Mouse (Mus musculus): ENCODE results near the gene Myoz1. TPM values are rescaled to one million over a fixed set of nuclear protein-coding genes. Genes with fewer than 3 reads are reported as not detected.

The Myoz1 gene
- total and polyA plus RNA-seq, 2 experiments = 0.46 TPM; not detected in 1

- H3K4me1 ChIP-seq (ENCODE audit: control insufficient read depth, insufficient read depth, low read length) = peaks cover 4% of the 10 kb centered on the region; the same call in 1 of the 2 replicates
- no peaks in the 10 kb centered on the region for H3K36me3 ChIP-seq (ENCODE audit: control insufficient read depth, insufficient read depth, low read length)
- no peak overlapping the region for H3K9ac ChIP-seq (ENCODE audit: low read depth, low read length)
- TF ChIP-seq POLR2A (IDR thresholded peaks at IDR 0.05; ENCODE audit: extremely low read depth, insufficient read depth, low read length) (no peak), CTCF (IDR thresholded peaks at IDR 0.05; ENCODE audit: low read depth, low read length) (no peak)
- DNase-seq (ENCODE audit: extremely low read depth, low read depth, low spot score) = no peak
- H3K4me3 ChIP-seq (ENCODE audit: insufficient read depth, low read depth, low read length) = no peak overlapping the region
- no peak overlapping the region for H3K27ac ChIP-seq (replicated peaks; ENCODE audit: insufficient read depth, low read depth, low read length)
- no peaks in the 10 kb centered on the region for H3K27me3 ChIP-seq (ENCODE audit: control insufficient read depth, insufficient read depth, low read length)
- WGBS = 92% methylated on average over 4 of the region's 4 CpGs
- no peaks in the 10 kb centered on the region; the same call in 1 of the 2 replicates for H3K79me2 ChIP-seq (ENCODE audit: control insufficient read depth, insufficient read depth, low read length)
Observed at GRCm38 (mm10) chr14:20610146-20610545, 46.2 kb downstream of the Myoz1 start.

GRCm38 (mm10) chr14:20609519-20609918 lies 46.8 kb downstream of the Myoz1 start:
- Histone ChIP-seq H3K79me2 (ENCODE audit: control insufficient read depth, insufficient read depth, low read length) (no peaks in the 10 kb centered on the region; the same call in 1 of the 2 replicates), H3K4me3 (ENCODE audit: insufficient read depth, low read depth, low read length) (no peak overlapping the region), H3K4me1 (ENCODE audit: control insufficient read depth, insufficient read depth, low read length) (peaks cover 4% of the 10 kb centered on the region; the same call in 1 of the 2 replicates), H3K27me3 (ENCODE audit: control insufficient read depth, insufficient read depth, low read length) (no peaks in the 10 kb centered on the region), H3K36me3 (ENCODE audit: control insufficient read depth, insufficient read depth, low read length) (no peaks in the 10 kb centered on the region), H3K9ac (ENCODE audit: low read depth, low read length) (no peak overlapping the region), H3K27ac (replicated peaks; ENCODE audit: insufficient read depth, low read depth, low read length) (no peak overlapping the region)
- DNase-seq (ENCODE audit: extremely low read depth, low read depth, low spot score) = no peak
- WGBS = 73% methylated on average over 3 of the region's 3 CpGs
- TF ChIP-seq POLR2A (IDR thresholded peaks at IDR 0.05; ENCODE audit: extremely low read depth, insufficient read depth, low read length) (no peak), CTCF (IDR thresholded peaks at IDR 0.05; ENCODE audit: low read depth, low read length) (no peak)

- Histone ChIP-seq H3K9ac (ENCODE audit: low read depth, low read length) (no peak overlapping the region), H3K4me3 (ENCODE audit: insufficient read depth, low read depth, low read length) (no peak overlapping the region), H3K27ac (replicated peaks; ENCODE audit: insufficient read depth, low read depth, low read length) (no peak overlapping the region), H3K27me3 (ENCODE audit: control insufficient read depth, insufficient read depth, low read length) (no peaks in the 10 kb centered on the region), H3K4me1 (ENCODE audit: control insufficient read depth, insufficient read depth, low read length) (peaks cover 4% of the 10 kb centered on the region; the same call in 1 of the 2 replicates), H3K36me3 (ENCODE audit: control insufficient read depth, insufficient read depth, low read length) (no peaks in the 10 kb centered on the region), H3K79me2 (ENCODE audit: control insufficient read depth, insufficient read depth, low read length) (no peaks in the 10 kb centered on the region; the same call in 1 of the 2 replicates)
- TF ChIP-seq CTCF (IDR thresholded peaks at IDR 0.05; ENCODE audit: low read depth, low read length) = no peak
- no peak for TF ChIP-seq POLR2A (IDR thresholded peaks at IDR 0.05; ENCODE audit: extremely low read depth, insufficient read depth, low read length)
- 68% methylated on average over 9 of the region's 9 CpGs for WGBS
- DNase-seq (ENCODE audit: extremely low read depth, low read depth, low spot score) = peak; percentile 85
Observed at GRCm38 (mm10) chr14:20607396-20608126, 48.8 kb downstream of the Myoz1 start.

DNA sequence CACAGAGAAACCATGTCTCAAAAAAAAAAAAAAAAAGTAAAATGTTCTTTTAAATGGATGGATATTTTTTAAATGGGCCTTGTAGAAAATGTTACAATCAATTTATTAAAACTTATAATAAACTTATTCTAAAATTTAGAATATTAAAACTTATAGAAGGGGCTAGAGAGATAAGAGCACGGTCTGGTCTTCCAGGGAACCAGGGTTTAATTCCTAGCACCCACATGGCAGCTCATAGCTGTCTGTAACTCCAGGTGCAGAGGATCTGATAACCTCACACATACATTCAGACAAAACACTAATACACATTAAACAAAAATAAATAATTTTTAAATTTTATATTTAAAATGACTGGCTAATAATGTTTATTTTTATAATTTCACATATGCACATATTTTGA lies 55.1 kb downstream of the Myoz1 start:
- no peak for DNase-seq (ENCODE audit: extremely low read depth, low read depth, low spot score)

GRCm38 (mm10) chr14:20600203-20600602 lies 56.1 kb downstream of the Myoz1 start:
- Histone ChIP-seq H3K4me1 (ENCODE audit: control insufficient read depth, insufficient read depth, low read length) (no peaks in the 10 kb centered on the region), H3K4me3 (ENCODE audit: insufficient read depth, low read depth, low read length) (no peak overlapping the region), H3K36me3 (ENCODE audit: control insufficient read depth, insufficient read depth, low read length) (no peaks in the 10 kb centered on the region), H3K79me2 (ENCODE audit: control insufficient read depth, insufficient read depth, low read length) (no peaks in the 10 kb centered on the region; the same call in 1 of the 2 replicates), H3K27ac (replicated peaks; ENCODE audit: insufficient read depth, low read depth, low read length) (no peak overlapping the region), H3K9ac (ENCODE audit: low read depth, low read length) (no peak overlapping the region), H3K27me3 (ENCODE audit: control insufficient read depth, insufficient read depth, low read length) (no peaks in the 10 kb centered on the region)
- WGBS = 90% methylated on average over 2 of the region's 2 CpGs
- TF ChIP-seq CTCF (IDR thresholded peaks at IDR 0.05; ENCODE audit: low read depth, low read length) (no peak), POLR2A (IDR thresholded peaks at IDR 0.05; ENCODE audit: extremely low read depth, insufficient read depth, low read length) (no peak)
- DNase-seq (ENCODE audit: extremely low read depth, low read depth, low spot score) = no peak

More for the DNA sequence above, 55.1 kb downstream of the Myoz1 start:
- Histone ChIP-seq H3K27ac (replicated peaks; ENCODE audit: insufficient read depth, low read depth, low read length) (no peak overlapping the region), H3K79me2 (ENCODE audit: control insufficient read depth, insufficient read depth, low read length) (no peaks in the 10 kb centered on the region; the same call in 1 of the 2 replicates), H3K4me1 (ENCODE audit: control insufficient read depth, insufficient read depth, low read length) (no peaks in the 10 kb centered on the region), H3K4me3 (ENCODE audit: insufficient read depth, low read depth, low read length) (no peak overlapping the region), H3K27me3 (ENCODE audit: control insufficient read depth, insufficient read depth, low read length) (no peaks in the 10 kb centered on the region), H3K9ac (ENCODE audit: low read depth, low read length) (no peak overlapping the region), H3K36me3 (ENCODE audit: control insufficient read depth, insufficient read depth, low read length) (no peaks in the 10 kb centered on the region)
- TF ChIP-seq CTCF (IDR thresholded peaks at IDR 0.05; ENCODE audit: low read depth, low read length) (no peak), POLR2A (IDR thresholded peaks at IDR 0.05; ENCODE audit: extremely low read depth, insufficient read depth, low read length) (no peak)
- WGBS = 95% methylated on average over 1 of the region's 1 CpGs

- DNase-seq (ENCODE audit: extremely low read depth, low read depth, low spot score) = no peak
- Histone ChIP-seq H3K79me2 (ENCODE audit: control insufficient read depth, insufficient read depth, low read length) (no peaks in the 10 kb centered on the region; the same call in 1 of the 2 replicates), H3K27ac (replicated peaks; ENCODE audit: insufficient read depth, low read depth, low read length) (no peak overlapping the region), H3K27me3 (ENCODE audit: control insufficient read depth, insufficient read depth, low read length) (no peaks in the 10 kb centered on the region), H3K4me1 (ENCODE audit: control insufficient read depth, insufficient read depth, low read length) (no peaks in the 10 kb centered on the region), H3K36me3 (ENCODE audit: control insufficient read depth, insufficient read depth, low read length) (no peaks in the 10 kb centered on the region), H3K9ac (ENCODE audit: low read depth, low read length) (no peak overlapping the region), H3K4me3 (ENCODE audit: insufficient read depth, low read depth, low read length) (no peak overlapping the region)
- no peak for TF ChIP-seq CTCF (IDR thresholded peaks at IDR 0.05; ENCODE audit: low read depth, low read length)
- TF ChIP-seq POLR2A (IDR thresholded peaks at IDR 0.05; ENCODE audit: extremely low read depth, insufficient read depth, low read length) = no peak
- 84% methylated on average over 2 of the region's 2 CpGs for WGBS
Observed at GRCm38 (mm10) chr14:20599542-20599941, 56.8 kb downstream of the Myoz1 start.

Other genes with a start within 250 kb of the Myoz1 start
- gene Cfap70, start 204.3 kb downstream of the Myoz1 start, total RNA-seq (2014; rRNA removed) = under 0.01 TPM in 1 of 2 replicates, not detected in the other
- gene Cfap70, start 204.3 kb downstream of the Myoz1 start, polyA plus RNA-seq (2012; rRNA removed) = not detected in 2 replicates
- gene Anxa7, start 176.4 kb downstream of the Myoz1 start, total RNA-seq (2014; rRNA removed) = 92.6 and 103 TPM in 2 replicates
- 42.8 and 59.6 TPM in 2 replicates for gene Anxa7, start 176.4 kb downstream of the Myoz1 start, polyA plus RNA-seq (2012; rRNA removed)
- 0.18 and 0.20 TPM in 2 replicates for gene Mss51, start 159.6 kb downstream of the Myoz1 start, total RNA-seq (2014; rRNA removed)
- gene Mss51, start 159.6 kb downstream of the Myoz1 start, polyA plus RNA-seq (2012; rRNA removed) = 0.10 and 0.16 TPM in 2 replicates
- gene Ppp3cb, start 110.0 kb downstream of the Myoz1 start, total RNA-seq (2014; rRNA removed) = 23.0 and 24.8 TPM in 2 replicates
- 4.4 and 4.5 TPM in 2 replicates for gene Ppp3cb, start 110.0 kb downstream of the Myoz1 start, polyA plus RNA-seq (2012; rRNA removed)
- 2.9 and 3.0 TPM in 2 replicates for gene Usp54, start 15.5 kb downstream of the Myoz1 start, total RNA-seq (2014; rRNA removed)
- 1.0 and 1.3 TPM in 2 replicates for gene Usp54, start 15.5 kb downstream of the Myoz1 start, polyA plus RNA-seq (2012; rRNA removed)
- 0.09 TPM in 1 of 2 replicates, not detected in the other for gene Synpo2l, start 11.8 kb upstream of the Myoz1 start, total RNA-seq (2014; rRNA removed)
- gene Synpo2l, start 11.8 kb upstream of the Myoz1 start, polyA plus RNA-seq (2012; rRNA removed) = 0.10 TPM in 1 of 2 replicates, not detected in the other
- gene Sec24c, start 17.8 kb upstream of the Myoz1 start, total RNA-seq (2014; rRNA removed) = 52.7 and 57.8 TPM in 2 replicates
- gene Sec24c, start 17.8 kb upstream of the Myoz1 start, polyA plus RNA-seq (2012; rRNA removed) = 127 and 183 TPM in 2 replicates
- gene Fut11, start 38.4 kb upstream of the Myoz1 start, total RNA-seq (2014; rRNA removed) = 3.3 and 3.7 TPM in 2 replicates
- 2.5 and 3.8 TPM in 2 replicates for gene Fut11, start 38.4 kb upstream of the Myoz1 start, polyA plus RNA-seq (2012; rRNA removed)
- 92.7 and 112 TPM in 2 replicates for gene Chchd1, start 46.5 kb upstream of the Myoz1 start, total RNA-seq (2014; rRNA removed)
- 23.8 and 31.0 TPM in 2 replicates for gene Chchd1, start 46.5 kb upstream of the Myoz1 start, polyA plus RNA-seq (2012; rRNA removed)
- 11.4 and 19.6 TPM in 2 replicates for gene Zswim8, start 51.0 kb upstream of the Myoz1 start, total RNA-seq (2014; rRNA removed)
- 58.6 and 95.0 TPM in 2 replicates for gene Zswim8, start 51.0 kb upstream of the Myoz1 start, polyA plus RNA-seq (2012; rRNA removed)
- gene Ndst2, start 78.0 kb upstream of the Myoz1 start, total RNA-seq (2014; rRNA removed) = 10.8 and 13.2 TPM in 2 replicates
- gene Ndst2, start 78.0 kb upstream of the Myoz1 start, polyA plus RNA-seq (2012; rRNA removed) = 22.8 and 33.2 TPM in 2 replicates
- gene Camk2g, start 137.5 kb upstream of the Myoz1 start, total RNA-seq (2014; rRNA removed) = 7.9 and 9.9 TPM in 2 replicates
- gene Camk2g, start 137.5 kb upstream of the Myoz1 start, polyA plus RNA-seq (2012; rRNA removed) = 5.0 and 7.9 TPM in 2 replicates
- gene Plau, start 180.1 kb upstream of the Myoz1 start, total RNA-seq (2014; rRNA removed) = 1.2 and 2.1 TPM in 2 replicates
- 0.19 and 0.57 TPM in 2 replicates for gene Plau, start 180.1 kb upstream of the Myoz1 start, polyA plus RNA-seq (2012; rRNA removed)